Comparison of ENCODE assay signal across 8 mouse cellular contexts in the genomic region with DNA sequence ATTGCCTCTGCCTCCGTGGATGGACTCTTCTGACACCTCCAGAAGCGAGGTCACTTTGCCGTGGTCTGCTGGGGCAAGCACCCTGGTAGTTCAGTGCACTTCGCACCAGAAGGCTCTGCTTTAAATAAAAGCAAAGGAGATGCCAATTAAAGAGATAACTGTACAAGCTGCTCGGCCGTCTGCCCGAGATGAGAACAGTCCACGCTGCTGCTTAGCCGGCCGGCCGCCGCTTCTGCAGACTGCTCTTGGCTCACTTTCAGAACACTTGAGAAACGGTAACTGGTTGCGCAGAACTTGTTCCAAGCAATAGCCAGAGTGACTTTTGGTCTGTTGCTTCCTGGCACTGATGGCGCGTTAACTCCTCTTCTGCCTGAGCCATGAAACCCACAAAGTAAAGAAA.
DNase-seq lines count a peak whose midpoint lies in the region; ATAC-seq and TF ChIP-seq lines count a peak whose summit lies in the region.

No protein-coding gene starts in this region.

- WGBS in midbrain, postnatal 0 days: 87% methylated on average over 16 of the region's 16 CpGs
- WGBS in midbrain, embryonic 15.5 days: 79% methylated on average over 16 of the region's 16 CpGs
- 6% methylated on average over 16 of the region's 16 CpGs for WGBS in cerebellum, adult 2 months
- 58% methylated on average over 16 of the region's 16 CpGs for WGBS in stomach, embryonic 16.5 days
- WGBS in midbrain, embryonic 14.5 days: 86% methylated on average over 16 of the region's 16 CpGs

- no peaks in the 10 kb centered on the region for H3K27me3 ChIP-seq in midbrain, postnatal 0 days (ENCODE audit: insufficient read depth, low read length)
- H3K27me3 ChIP-seq in midbrain, embryonic 15.5 days (replicated peaks): no peaks in the 10 kb centered on the region
- H3K27me3 ChIP-seq in cerebellum, adult 2 months (ENCODE audit: control insufficient read depth, insufficient read depth, low read length): no peaks in the 10 kb centered on the region
- H3K27me3 ChIP-seq in stomach, embryonic 16.5 days (ENCODE audit: control insufficient read depth, insufficient read depth, low read length): no peaks in the 10 kb centered on the region
- no peaks in the 10 kb centered on the region for H3K27me3 ChIP-seq in midbrain, embryonic 14.5 days (ENCODE audit: control insufficient read depth, insufficient read depth, low read length)

- ATAC-seq in midbrain, postnatal 0 days (ENCODE audit: low FRiP score): no peak
- no peak for ATAC-seq in midbrain, embryonic 15.5 days (replicated peaks)
- no peak for ATAC-seq in stomach, embryonic 16.5 days (ENCODE audit: insufficient read depth, low FRiP score)
- no peak for ATAC-seq in midbrain, embryonic 14.5 days (ENCODE audit: low FRiP score, low TSS enrichment)

- H3K4me2 ChIP-seq in midbrain, postnatal 0 days (ENCODE audit: low read depth, low read length, poor library complexity, severe bottlenecking): no peak overlapping the region
- H3K4me2 ChIP-seq in midbrain, embryonic 15.5 days: no peak overlapping the region
- peak overlapping the region; percentile 16; the same call in 1 of the 2 replicates for H3K4me2 ChIP-seq in stomach, embryonic 16.5 days (ENCODE audit: low read depth, low read length)
- H3K4me2 ChIP-seq in midbrain, embryonic 14.5 days (ENCODE audit: low read length): no peak overlapping the region

- H3K27ac ChIP-seq in midbrain, postnatal 0 days (ENCODE audit: low read depth, low read length): no peak overlapping the region
- H3K27ac ChIP-seq in midbrain, embryonic 15.5 days: no peak overlapping the region
- H3K27ac ChIP-seq in cerebellum, adult 2 months (ENCODE audit: insufficient read depth, low read length): no peak overlapping the region
- no peak overlapping the region for H3K27ac ChIP-seq in layer of hippocampus, adult 2 months
- H3K27ac ChIP-seq in stomach, embryonic 16.5 days (ENCODE audit: low read length): no peak overlapping the region
- H3K27ac ChIP-seq in midbrain, embryonic 14.5 days (replicated peaks; ENCODE audit: low read depth, low read length): no peak overlapping the region

- H3K9me3 ChIP-seq in midbrain, postnatal 0 days (ENCODE audit: low read length): no peaks in the 10 kb centered on the region
- no peaks in the 10 kb centered on the region for H3K9me3 ChIP-seq in midbrain, embryonic 15.5 days
- H3K9me3 ChIP-seq in stomach, embryonic 16.5 days (replicated peaks; ENCODE audit: control insufficient read depth, low read length): no peaks in the 10 kb centered on the region
- no peaks in the 10 kb centered on the region for H3K9me3 ChIP-seq in midbrain, embryonic 14.5 days (ENCODE audit: control insufficient read depth, low read length)

- H3K4me1 ChIP-seq in midbrain, postnatal 0 days (ENCODE audit: insufficient read depth, low read length): no peaks in the 10 kb centered on the region
- H3K4me1 ChIP-seq in midbrain, embryonic 15.5 days: no peaks in the 10 kb centered on the region
- H3K4me1 ChIP-seq in cerebellum, adult 2 months (ENCODE audit: control insufficient read depth, insufficient read depth, low read length): no peaks in the 10 kb centered on the region
- no peaks in the 10 kb centered on the region for H3K4me1 ChIP-seq in stomach, embryonic 16.5 days (ENCODE audit: control insufficient read depth, insufficient read depth, low read length)
- H3K4me1 ChIP-seq in midbrain, embryonic 14.5 days (ENCODE audit: control insufficient read depth, insufficient read depth, low read length): no peaks in the 10 kb centered on the region

- no peak overlapping the region for H3K4me3 ChIP-seq in midbrain, postnatal 0 days (ENCODE audit: low read depth, low read length)
- H3K4me3 ChIP-seq in midbrain, embryonic 15.5 days: no peak overlapping the region
- peak overlapping the region; percentile 38 for H3K4me3 ChIP-seq in cerebellum, adult 2 months (replicated peaks; ENCODE audit: insufficient read depth, low read depth, low read length)
- H3K4me3 ChIP-seq in layer of hippocampus, adult 2 months: peak overlapping the region; percentile 42
- no peak overlapping the region for H3K4me3 ChIP-seq in stomach, embryonic 16.5 days (replicated peaks; ENCODE audit: low read length)
- H3K4me3 ChIP-seq in midbrain, embryonic 14.5 days (replicated peaks; ENCODE audit: low read depth, low read length): no peak overlapping the region

- no peak for TF ChIP-seq CTCF in midbrain, postnatal 0 days (IDR thresholded peaks at IDR 0.05)
- no peak for TF ChIP-seq CTCF in cerebellum, adult 2 months (IDR thresholded peaks at IDR 0.05; ENCODE audit: borderline replicate concordance, insufficient read depth, low read depth, low read length)
- no peak for TF ChIP-seq CTCF in layer of hippocampus, adult 2 months (conservative IDR thresholded peaks at IDR 0.05)

- peak; percentile 49 for DNase-seq in midbrain, postnatal 0 days (ENCODE audit: low spot score)
- peak; percentile 18 to 31 for DNase-seq in cerebellum, adult 2 months
- peak; percentile 82 to 87 for DNase-seq in heart, adult 9 months (ENCODE audit: low spot score in 2 of 2)
- DNase-seq in layer of hippocampus, adult 2 months (ENCODE audit: low spot score in 2 of 2): peak; percentile 27 to 47
- peak; percentile 79 to 89 for DNase-seq in lung, postnatal 4 days
- no peak for DNase-seq in midbrain, embryonic 14.5 days

- H3K36me3 ChIP-seq in midbrain, postnatal 0 days (ENCODE audit: insufficient read depth, low read length): no peaks in the 10 kb centered on the region
- H3K36me3 ChIP-seq in midbrain, embryonic 15.5 days (replicated peaks): no peaks in the 10 kb centered on the region
- no peaks in the 10 kb centered on the region for H3K36me3 ChIP-seq in stomach, embryonic 16.5 days (ENCODE audit: control insufficient read depth, insufficient read depth, low read length)
- H3K36me3 ChIP-seq in midbrain, embryonic 14.5 days (ENCODE audit: control insufficient read depth, insufficient read depth, low read length): no peaks in the 10 kb centered on the region

- H3K9ac ChIP-seq in midbrain, postnatal 0 days (replicated peaks; ENCODE audit: low read length, poor library complexity, severe bottlenecking): no peak overlapping the region
- H3K9ac ChIP-seq in midbrain, embryonic 15.5 days: no peak overlapping the region
- H3K9ac ChIP-seq in stomach, embryonic 16.5 days (ENCODE audit: low read length): no peak overlapping the region
- no peak overlapping the region for H3K9ac ChIP-seq in midbrain, embryonic 14.5 days (replicated peaks; ENCODE audit: low read length)

- no peak for TF ChIP-seq POLR2A in cerebellum, adult 2 months (IDR thresholded peaks at IDR 0.05; ENCODE audit: borderline replicate concordance, insufficient read depth, low read length)

Comparison
In these comparisons a context has a peak if more than half of its experiments do, and no peak if none do; other contexts are left out.
1. H3K4me3 ChIP-seq: peak in cerebellum, adult 2 months (single experiment) and layer of hippocampus, adult 2 months (single experiment); none in midbrain, postnatal 0 days (single experiment), midbrain, embryonic 15.5 days (single experiment), stomach, embryonic 16.5 days (single experiment) and midbrain, embryonic 14.5 days (single experiment).